Mouse (Mus musculus) hindbrain, embryonic 10.5 days (tissue): Measurements from ENCODE around the gene Snai3. TPM values are rescaled to one million over a fixed set of nuclear protein-coding genes. Genes with fewer than 3 reads are reported as not detected.
A peak's percentile ranks its signal among the peaks of the same experiment; 100 is the strongest.

Experiments used
- DNase-seq: peaks from one replicate; pipeline ENCODE4 v3.0.0-alpha.2; 2017; ENCODE audit warnings: low spot score
- H3K27ac ChIP-seq: fragments of 300-500 bp; sonication (generic); 2 replicates; pipeline ENCODE4 v1.5.1; 2016; ENCODE audit warnings: mild to moderate bottlenecking, moderate library complexity
- H3K27me3 ChIP-seq: fragments of 300-500 bp; sonication (generic); 2 replicates; pipeline ENCODE4 v1.6.1; 2016; ENCODE audit warnings: mild to moderate bottlenecking; ENCODE audit not compliant: poor library complexity, insufficient read depth, severe bottlenecking
- H3K36me3 ChIP-seq: fragments of 300-500 bp; sonication (generic); 2 replicates; pipeline ENCODE4 v1.6.1; 2016; ENCODE audit warnings: mild to moderate bottlenecking, moderate library complexity
- H3K4me1 ChIP-seq: fragments of 300-500 bp; sonication (generic); replicated peaks from 2 replicates; pipeline ENCODE4 v1.6.1; 2016; ENCODE audit warnings: mild to moderate bottlenecking
- H3K4me3 ChIP-seq: fragments of 300-500 bp; sonication (generic); 2 replicates; pipeline ENCODE4 v1.5.1; 2016; ENCODE audit warnings: mild to moderate bottlenecking, moderate library complexity
- H3K9me3 ChIP-seq: fragments of 300-500 bp; sonication (generic); 2 replicates; pipeline ENCODE4 v1.6.1; 2016; ENCODE audit warnings: mild to moderate bottlenecking, moderate library complexity
- WGBS: fragments of 180-500 bp; shearing (Covaris S2); methylation state at CpG from one replicate; pipeline ENCODE4 v1.1.7; 2016; 5-methylcytosine and 5-hydroxymethylcytosine counted together
- polyA plus RNA-seq: library from polyadenylated mRNA; unstranded; fragments of >200 nt; fragmentation: Nextera tagmentation; extraction: Ambion mirVana; gene quantifications from 2 replicates; pipeline ENCODE4 v1.2.1, GENCODE M21; 2016

Snai3 gene
- polyA plus RNA-seq = 0.16 TPM in 1 of 2 replicates, not detected in the other

- peaks cover 80% of the 10 kb centered on the region for H3K27me3 ChIP-seq
- H3K4me1 ChIP-seq = peaks cover 50% of the 10 kb centered on the region
- H3K4me3 ChIP-seq = peak within 1 kb of the TSS; percentile 50
- peaks cover 5% of the 10 kb centered on the region for H3K36me3 ChIP-seq
- 3% methylated on average over 56 of the region's 56 CpGs for WGBS
- DNase-seq = peak; percentile 50
- H3K9me3 ChIP-seq = no peaks in the 10 kb centered on the region
- H3K27ac ChIP-seq = peak within 1 kb of the TSS; percentile 41; the same call in 1 of the 2 replicates
Observed at GRCm38 (mm10) chr8:122460524-122461472, at the start of gene Snai3. Gene Snai3 (minus strand): TSS chr8:122460733.

DNA sequence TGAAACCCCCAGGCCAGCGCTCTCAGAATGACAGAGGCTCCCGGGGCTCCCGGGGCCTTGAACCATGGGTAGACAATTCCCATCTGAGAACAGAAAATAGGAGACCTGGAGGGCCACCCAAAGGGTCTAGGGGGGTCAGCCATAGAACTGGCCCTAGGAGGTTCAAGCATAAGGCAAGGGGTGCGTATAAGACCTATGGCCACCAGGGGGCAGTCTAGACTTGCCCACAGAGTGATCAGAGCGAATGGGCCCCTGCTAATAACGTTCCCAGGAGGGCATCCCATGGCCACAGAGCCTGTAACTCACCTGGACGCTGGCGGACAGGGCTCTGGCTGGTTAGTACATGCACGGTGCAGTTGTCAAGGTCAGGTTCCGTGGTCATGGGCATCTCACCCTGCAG lies 40.3 kb upstream of the Snai3 start:
- H3K4me1 ChIP-seq = peaks cover 15% of the 10 kb centered on the region
- no peak overlapping the region for H3K27ac ChIP-seq
- no peaks in the 10 kb centered on the region for H3K27me3 ChIP-seq
- no peaks in the 10 kb centered on the region for H3K9me3 ChIP-seq
- DNase-seq = peak; percentile 74
- H3K4me3 ChIP-seq = no peak overlapping the region
- WGBS = 39% methylated on average over 10 of the region's 10 CpGs
- H3K36me3 ChIP-seq = peaks cover 28% of the 10 kb centered on the region

DNA sequence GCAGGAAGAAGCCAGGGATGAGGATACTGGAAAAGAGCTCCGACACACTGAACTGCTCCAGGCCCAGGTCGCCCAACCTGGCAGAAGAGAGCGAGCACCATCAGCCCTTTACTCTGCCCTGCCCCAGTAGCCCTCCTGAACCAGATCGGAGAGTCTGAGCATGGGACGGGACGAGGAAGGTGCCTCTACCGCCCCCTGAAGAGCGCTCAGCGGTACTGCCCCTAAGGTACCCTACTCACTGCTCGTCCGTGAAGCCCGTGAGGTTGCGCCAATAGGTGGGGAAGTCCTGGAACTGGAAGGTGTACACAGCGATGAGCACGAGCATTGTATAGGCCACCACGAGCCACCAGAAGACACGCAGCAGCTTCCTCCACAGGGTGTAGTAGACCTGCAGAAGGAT lies 37.4 kb upstream of the Snai3 start:
- Histone ChIP-seq H3K9me3 (no peaks in the 10 kb centered on the region), H3K4me3 (no peak overlapping the region), H3K36me3 (peaks cover 46% of the 10 kb centered on the region), H3K27ac (no peak overlapping the region), H3K27me3 (no peaks in the 10 kb centered on the region), H3K4me1 (peaks cover 5% of the 10 kb centered on the region)
- 74% methylated on average over 17 of the region's 17 CpGs for WGBS
- DNase-seq = no peak

DNA sequence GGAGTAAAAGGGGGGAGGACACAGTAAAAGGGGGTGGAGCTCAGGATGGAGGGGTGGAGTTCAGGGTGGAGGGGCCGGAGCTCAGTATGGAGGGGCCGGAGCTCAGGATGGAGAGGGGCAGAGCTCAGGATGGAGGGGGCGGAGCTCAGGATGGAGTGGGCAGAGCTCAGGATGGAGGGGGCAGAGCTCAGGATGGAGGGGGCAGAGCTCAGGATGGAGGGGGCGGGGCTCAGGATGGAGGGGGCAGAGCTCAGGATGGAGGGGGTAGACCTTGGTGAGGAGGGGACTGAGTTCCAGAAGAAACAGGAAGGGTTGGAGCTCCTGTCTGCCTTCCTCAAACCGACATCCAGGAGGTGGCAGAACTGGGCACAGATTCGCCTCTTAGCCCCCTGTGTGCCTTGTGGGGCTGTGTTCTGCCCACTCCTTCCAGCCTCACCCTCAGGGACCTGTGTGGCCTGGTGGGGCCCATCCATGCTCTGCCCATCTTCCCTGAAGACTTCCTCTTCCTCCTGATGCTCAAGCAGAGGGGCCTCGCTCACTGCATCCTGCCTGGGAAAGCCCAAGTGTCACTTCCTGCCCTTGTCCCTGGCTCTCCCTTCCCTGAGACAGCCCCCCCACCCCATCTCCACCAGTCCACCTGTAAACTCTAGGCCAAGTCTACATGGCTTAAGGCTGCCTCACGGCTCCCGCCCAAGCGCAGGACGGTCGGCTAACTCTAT lies 36.6 kb upstream of the Snai3 start:
- Histone ChIP-seq H3K4me3 (no peak overlapping the region), H3K9me3 (no peaks in the 10 kb centered on the region), H3K4me1 (peaks cover 5% of the 10 kb centered on the region), H3K27ac (no peak overlapping the region), H3K27me3 (no peaks in the 10 kb centered on the region), H3K36me3 (peaks cover 49% of the 10 kb centered on the region)
- DNase-seq = no peak
- 88% methylated on average over 12 of the region's 12 CpGs for WGBS

- no peaks in the 10 kb centered on the region for H3K4me1 ChIP-seq
- DNase-seq = no peak
- peaks cover 78% of the 10 kb centered on the region for H3K36me3 ChIP-seq
- 93% methylated on average over 9 of the region's 9 CpGs for WGBS
- no peaks in the 10 kb centered on the region for H3K9me3 ChIP-seq
- no peak overlapping the region for H3K27ac ChIP-seq
- H3K27me3 ChIP-seq = no peaks in the 10 kb centered on the region
- H3K4me3 ChIP-seq = no peak overlapping the region
Observed at GRCm38 (mm10) chr8:122488387-122488786, 27.9 kb upstream of the Snai3 start.

DNA sequence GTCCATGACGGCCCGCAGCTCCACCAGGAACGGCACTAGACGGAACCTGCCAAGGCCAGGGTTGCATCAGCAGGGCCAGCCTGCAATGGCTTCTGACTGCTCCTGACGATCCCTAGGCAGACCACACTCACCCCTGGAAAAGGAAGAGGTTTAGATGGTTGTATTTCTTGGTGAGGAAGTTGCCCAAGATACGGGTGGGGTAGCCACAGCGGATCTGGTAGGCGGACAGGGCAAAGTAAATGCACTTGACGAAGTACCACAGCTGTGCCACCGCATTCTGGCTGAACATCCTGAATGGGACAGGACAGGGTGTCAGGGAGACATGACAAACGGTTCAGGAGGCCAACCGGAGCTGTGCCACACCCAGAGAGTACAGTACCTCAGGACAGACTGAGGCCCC lies 24.3 kb upstream of the Snai3 start:
- WGBS = 91% methylated on average over 12 of the region's 12 CpGs
- Histone ChIP-seq H3K27me3 (no peaks in the 10 kb centered on the region), H3K4me3 (no peak overlapping the region), H3K9me3 (no peaks in the 10 kb centered on the region), H3K36me3 (peaks cover 92% of the 10 kb centered on the region), H3K27ac (no peak overlapping the region), H3K4me1 (no peaks in the 10 kb centered on the region)
- no peak for DNase-seq

- peaks cover 95% of the 10 kb centered on the region for H3K36me3 ChIP-seq
- no peak for DNase-seq
- H3K4me3 ChIP-seq = no peak overlapping the region
- H3K4me1 ChIP-seq = no peaks in the 10 kb centered on the region
- WGBS = 95% methylated on average over 7 of the region's 7 CpGs
- no peak overlapping the region for H3K27ac ChIP-seq
- no peaks in the 10 kb centered on the region for H3K27me3 ChIP-seq
- H3K9me3 ChIP-seq = no peaks in the 10 kb centered on the region
Observed at GRCm38 (mm10) chr8:122483877-122484276, 23.3 kb upstream of the Snai3 start.

- Histone ChIP-seq H3K27me3 (no peaks in the 10 kb centered on the region), H3K27ac (no peak overlapping the region), H3K9me3 (no peaks in the 10 kb centered on the region), H3K4me1 (peaks cover 2% of the 10 kb centered on the region), H3K36me3 (peaks cover 99% of the 10 kb centered on the region), H3K4me3 (no peak overlapping the region)
- DNase-seq = no peak
- 97% methylated on average over 8 of the region's 8 CpGs for WGBS
Observed at GRCm38 (mm10) chr8:122482448-122482847, 21.9 kb upstream of the Snai3 start.

DNA sequence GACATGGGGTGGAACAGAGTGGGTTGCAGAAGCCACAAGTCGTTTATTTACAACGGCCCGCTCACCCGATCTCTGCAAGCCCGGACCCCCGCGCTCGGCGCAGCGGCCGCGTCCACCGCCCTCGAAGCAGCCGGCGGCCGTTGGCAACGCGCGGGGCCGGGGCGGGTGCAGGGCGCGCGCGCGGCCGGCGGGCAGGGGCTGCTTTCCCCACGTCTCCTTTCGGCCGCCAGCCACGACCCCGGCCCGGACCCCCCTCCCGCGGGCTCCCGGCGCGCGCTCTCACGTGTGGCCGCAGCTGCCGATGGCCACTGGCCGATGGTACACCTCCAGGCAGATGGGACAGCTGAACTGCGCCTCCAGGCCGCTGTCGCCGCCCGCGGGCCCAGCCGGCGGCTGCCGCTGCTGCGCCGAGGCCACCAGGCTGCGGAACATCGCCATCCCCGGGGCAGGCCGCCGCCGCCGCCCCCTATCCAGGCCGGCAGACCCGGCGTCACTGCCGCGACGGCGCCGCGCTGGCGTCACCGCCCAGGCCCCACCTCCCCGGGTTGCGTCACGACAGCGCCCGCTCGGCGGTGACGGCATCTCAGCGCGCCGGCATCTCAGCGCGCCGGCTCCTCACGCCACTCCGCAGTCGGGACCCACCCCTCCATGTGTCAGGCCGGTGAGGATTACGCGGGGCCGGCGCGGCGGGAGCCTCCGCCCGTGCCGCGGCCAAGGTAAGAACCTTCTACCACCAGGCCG lies 15.2 kb upstream of the Snai3 start, which contains the start of the genes Rnf166 and Ctu2:
TSS of gene Rnf166 (minus strand) at position 485 of the 741 bp plus-strand sequence.
TSS of gene Ctu2 (plus strand) at position 564 of the 741 bp plus-strand sequence.
- under 1% methylated on average over 103 of the region's 103 CpGs for WGBS
- peak within 1 kb of the TSS; percentile 92 for H3K27ac ChIP-seq

DNA sequence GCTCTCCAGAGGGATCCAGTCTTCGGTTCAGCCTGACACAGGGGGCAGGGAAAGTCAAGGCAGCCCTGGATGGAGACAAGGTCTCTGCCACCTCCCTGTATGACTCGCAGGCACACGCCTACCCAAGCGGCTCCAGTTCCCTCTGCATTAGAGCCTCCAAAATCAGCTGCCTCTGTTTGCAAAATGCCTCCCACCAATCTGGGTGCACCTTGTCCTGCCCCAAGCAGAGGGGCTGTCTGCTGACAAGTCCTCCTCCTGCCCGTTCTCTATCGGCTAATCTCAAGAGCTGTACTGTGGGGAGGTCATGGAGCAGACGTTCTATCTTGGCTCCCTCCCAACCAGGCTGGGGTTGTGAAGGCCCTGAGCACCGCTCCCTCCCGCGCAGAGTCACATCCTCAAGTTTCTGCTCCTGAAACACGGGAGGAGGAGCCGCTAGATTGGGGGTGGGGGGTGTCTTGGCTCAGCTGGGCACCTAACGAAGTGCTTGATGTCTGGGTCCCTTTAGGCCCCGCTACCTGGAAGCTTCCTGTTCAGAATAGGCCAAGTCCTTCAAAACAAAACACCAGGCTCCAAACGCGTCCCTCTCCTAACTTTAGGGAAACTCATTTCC lies 14.5 kb upstream of the Snai3 start:
- H3K27ac ChIP-seq = peak overlapping the region; percentile 92
- peaks cover 56% of the 10 kb centered on the region for H3K36me3 ChIP-seq
- H3K9me3 ChIP-seq = no peaks in the 10 kb centered on the region
- DNase-seq = no peak
- H3K4me3 ChIP-seq = peak overlapping the region; percentile 85
- peaks cover 28% of the 10 kb centered on the region for H3K4me1 ChIP-seq
- H3K27me3 ChIP-seq = no peaks in the 10 kb centered on the region
- 20% methylated on average over 16 of the region's 16 CpGs for WGBS

More for the DNA sequence above, 15.2 kb upstream of the Snai3 start, which contains the start of the genes Rnf166 and Ctu2:
- H3K4me1 ChIP-seq = peaks cover 28% of the 10 kb centered on the region
- no peaks in the 10 kb centered on the region for H3K27me3 ChIP-seq
- peak within 1 kb of the TSS; percentile 85 for H3K4me3 ChIP-seq
- no peaks in the 10 kb centered on the region for H3K9me3 ChIP-seq
- peak; percentile 94 for DNase-seq
- peaks cover 60% of the 10 kb centered on the region for H3K36me3 ChIP-seq

DNA sequence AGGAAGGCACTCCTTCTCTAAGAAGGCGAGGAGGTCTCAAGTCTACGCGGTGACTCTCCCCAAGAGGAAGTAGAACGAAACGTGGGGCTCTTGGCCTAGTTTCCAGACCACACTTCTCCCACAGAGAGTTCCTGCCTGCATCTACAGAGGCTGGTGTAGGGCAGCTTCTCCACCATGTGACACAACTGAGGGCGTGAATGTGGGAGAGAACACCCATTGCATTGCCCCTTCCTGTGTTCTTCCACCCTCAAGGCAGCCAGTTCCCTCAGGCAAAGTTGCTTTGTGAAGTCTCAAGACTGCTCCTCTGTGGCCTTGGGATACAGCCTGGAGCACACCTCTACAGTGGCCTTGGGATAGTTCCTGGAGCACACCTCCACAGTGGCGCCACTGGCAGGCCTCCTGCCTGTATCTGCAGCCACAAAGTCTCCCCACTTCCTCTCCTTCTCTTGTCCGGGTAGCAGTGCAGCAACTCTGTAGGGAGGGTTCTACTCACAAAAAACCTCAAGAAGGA lies 13.4 kb upstream of the Snai3 start:
- peaks cover 55% of the 10 kb centered on the region for H3K36me3 ChIP-seq

GRCm38 (mm10) chr8:122470691-122471090 lies 10.2 kb upstream of the Snai3 start:
- Histone ChIP-seq H3K27ac (no peak overlapping the region), H3K27me3 (no peaks in the 10 kb centered on the region), H3K4me3 (no peak overlapping the region), H3K36me3 (peaks cover 69% of the 10 kb centered on the region), H3K9me3 (no peaks in the 10 kb centered on the region), H3K4me1 (peaks cover 13% of the 10 kb centered on the region)
- no peak for DNase-seq
- WGBS = 83% methylated on average over 5 of the region's 5 CpGs

More for the DNA sequence above, 13.4 kb upstream of the Snai3 start:
- no peak overlapping the region for H3K27ac ChIP-seq
- peaks cover 28% of the 10 kb centered on the region for H3K4me1 ChIP-seq
- H3K4me3 ChIP-seq = peak overlapping the region; percentile 85; the same call in 1 of the 2 replicates
- 92% methylated on average over 8 of the region's 8 CpGs for WGBS
- no peaks in the 10 kb centered on the region for H3K9me3 ChIP-seq
- no peaks in the 10 kb centered on the region for H3K27me3 ChIP-seq
- no peak for DNase-seq
